Mouse (Mus musculus) left cerebral cortex, postnatal 10 days (tissue): Measurements from ENCODE around the gene Nsun2. TPM values are rescaled to one million over a fixed set of nuclear protein-coding genes. Genes with fewer than 3 reads are reported as not detected.
"Not testable (repeated sequence)": the region's sequence is repeated elsewhere in the genome, so short reads cannot be mapped to it uniquely, and the experiment has no call there.

Experiments used
- DNase-seq, 2 experiments: peaks; one replicate each; pipeline ENCODE4 v3.0.0; 2021 to 2022; ENCODE audit warnings: low spot score in 2 of 2, mixed read lengths in 1 of 2; ENCODE audit errors: extremely low spot score in 1 of 2
- intact Hi-C: fragments of 180-260 bp; cut with DNase I; formaldehyde crosslinking; loops from one replicate; pipeline ENCODE4 v1.15.1; 2025
- total RNA-seq, 2 experiments: library from RNA; stranded (reverse); gene quantifications; 2 replicates each; pipeline ENCODE4 v1.2.3; 2021

Gene Nsun2
- total RNA-seq, 2 experiments from 2014 or later, result 67.6 to 68.9 TPM

- intact Hi-C loops, result loop anchor here (5.0 kb wide), 1 partner anchor 59 kb away; no protein-coding TSS in a partner anchor
Measured at GRCm38 (mm10) chr13:69611398-69612174, 78.0 kb downstream of the Nsun2 start, which contains the start of gene Srd5a1. Gene Srd5a1 (minus strand): TSS chr13:69611442.

GRCm38 (mm10) chr13:69612175-69612544, 78.6 kb downstream of the Nsun2 start:
- peak in 1 of 2 experiments; percentile 26 for DNase-seq
- intact Hi-C loops, result loop anchor here (5.0 kb wide), 1 partner anchor 60 kb away; no protein-coding TSS in a partner anchor

More at GRCm38 (mm10) chr13:69611398-69612174, 78.0 kb downstream of the Nsun2 start, which contains the start of gene Srd5a1:
- DNase-seq, result peak; percentile 99 to 100

DNA sequence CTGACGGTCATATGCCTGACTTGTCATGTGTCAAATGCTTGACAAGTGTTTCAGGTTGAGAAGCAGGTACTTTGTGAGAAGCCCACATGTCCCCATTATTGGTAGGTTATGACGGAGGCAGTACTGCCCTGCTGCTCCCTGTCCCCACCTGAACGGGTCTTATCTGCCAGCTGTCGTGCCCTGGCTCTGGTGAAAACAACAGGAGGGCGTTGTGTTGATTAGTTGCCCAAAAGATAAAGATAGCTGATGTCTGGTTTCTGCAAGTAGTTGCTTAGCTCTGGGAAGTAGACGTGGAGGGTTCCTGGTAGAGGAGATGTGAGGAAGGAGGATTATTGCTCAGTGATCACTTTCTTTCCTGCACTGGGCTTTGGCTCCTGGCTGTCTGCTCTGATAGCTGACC, 83.2 kb downstream of the Nsun2 start:
- DNase-seq, result no peak
- intact Hi-C loops, result loop anchor here (5.0 kb wide), 1 partner anchor 109 kb away; no protein-coding TSS in a partner anchor

DNA sequence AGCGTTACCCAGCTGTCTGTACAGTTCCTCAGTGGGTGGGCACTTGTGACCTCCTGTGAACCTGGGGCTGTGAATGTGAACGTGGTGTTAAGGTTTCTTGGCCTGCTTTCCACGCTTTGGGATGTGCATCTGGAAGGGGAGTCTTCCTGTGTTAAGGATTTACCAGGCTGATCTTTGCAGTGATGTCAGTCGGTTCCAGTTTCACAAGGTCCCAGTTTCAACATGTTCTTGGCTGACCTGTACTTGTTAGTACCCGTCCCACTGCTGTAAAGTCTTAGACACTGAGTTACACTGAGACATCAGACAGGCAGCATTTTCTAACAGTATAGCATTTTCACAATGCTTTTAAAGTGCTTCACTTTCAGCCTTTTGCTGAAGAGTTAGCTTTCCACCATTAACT, 90.3 kb downstream of the Nsun2 start:
- no peak for DNase-seq
- intact Hi-C loops, result no loop called here

DNA sequence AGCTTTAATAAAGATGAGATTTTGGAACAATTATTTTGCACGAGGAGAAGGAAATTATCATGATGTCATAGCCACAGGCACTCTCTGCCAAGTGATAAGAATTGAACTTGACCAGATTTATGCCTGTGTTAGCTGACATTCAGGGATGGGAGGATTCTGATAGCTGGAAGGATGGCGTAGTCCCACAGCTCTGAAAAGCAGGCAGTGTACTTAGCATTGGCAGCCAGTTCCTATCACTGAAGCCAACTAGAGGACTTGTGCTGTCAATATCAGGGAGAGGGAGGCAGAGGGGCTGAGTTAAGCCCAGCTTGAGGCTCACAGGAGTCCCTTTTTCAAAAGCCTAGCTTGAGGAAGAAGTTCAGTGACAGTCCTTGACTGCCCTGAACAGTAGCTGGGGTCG, 91.0 kb downstream of the Nsun2 start:
- intact Hi-C loops, result no loop called here
- DNase-seq, result no peak

DNA sequence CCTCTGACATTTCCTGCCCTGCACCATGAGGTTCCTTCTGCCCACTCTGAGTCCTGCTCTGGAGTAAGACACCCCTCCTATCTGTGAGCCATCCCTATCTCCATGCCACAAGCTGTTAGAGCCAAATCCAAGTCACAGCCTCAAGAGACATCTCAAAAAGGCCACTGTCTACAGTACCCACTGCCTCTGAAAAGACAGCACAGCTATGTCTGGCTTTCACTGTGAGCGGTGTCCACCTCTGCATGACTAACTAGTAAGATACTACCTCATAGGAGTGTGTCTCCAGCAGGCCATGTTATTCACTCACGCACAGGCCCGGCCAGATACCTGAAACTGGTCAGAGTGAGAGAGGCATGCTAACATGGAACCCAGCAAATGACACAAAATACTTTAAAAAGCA, 94.4 kb downstream of the Nsun2 start:
- intact Hi-C loops, result no loop called here
- no peak for DNase-seq

DNA sequence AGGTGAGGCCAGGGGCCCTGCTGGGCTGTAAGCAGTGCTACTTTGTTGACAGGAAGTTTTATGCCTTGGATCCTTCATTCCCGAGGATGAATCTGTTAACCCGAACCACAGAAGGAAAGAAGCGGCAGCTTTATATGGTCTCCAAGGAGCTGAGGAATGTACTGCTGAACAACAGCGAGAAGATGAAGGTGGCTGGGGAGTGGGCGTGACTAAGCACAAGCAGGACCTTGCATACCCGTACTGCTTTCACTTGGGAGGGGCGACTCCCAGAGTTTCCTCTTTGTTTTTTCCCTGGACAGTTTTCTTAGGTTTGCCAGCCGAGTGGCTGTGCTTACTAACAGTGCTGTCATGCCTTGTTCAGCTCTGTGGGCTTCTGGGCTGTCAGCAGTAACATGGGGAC, 97.0 kb downstream of the Nsun2 start:
- intact Hi-C loops, result no loop called here
- DNase-seq, result no peak

GRCm38 (mm10) chr13:69631111-69631510, 97.6 kb downstream of the Nsun2 start:
- no peak for DNase-seq
- intact Hi-C loops, result no loop called here

GRCm38 (mm10) chr13:69631659-69632058, 98.1 kb downstream of the Nsun2 start:
- no peak for DNase-seq
- intact Hi-C loops, result no loop called here

DNA sequence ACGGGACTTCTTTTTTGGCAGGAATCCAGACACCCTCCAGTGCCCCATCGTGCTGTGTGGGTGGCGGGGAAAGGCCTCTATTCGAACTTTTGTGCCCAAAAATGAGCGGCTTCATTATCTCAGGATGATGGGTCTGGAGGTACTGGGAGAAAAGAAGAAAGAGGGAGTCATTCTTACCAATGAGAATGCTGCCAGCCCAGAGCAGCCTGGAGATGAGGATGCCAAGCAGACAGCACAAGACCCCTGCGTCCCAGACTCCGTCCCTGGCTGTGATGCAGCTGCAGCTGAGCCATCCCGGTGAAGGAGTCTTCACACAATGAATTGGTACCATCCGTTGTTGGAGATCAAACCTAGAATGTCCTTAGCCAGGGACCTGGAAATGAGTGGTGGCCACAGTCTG, 100.0 kb downstream of the Nsun2 start:
- intact Hi-C loops, result no loop called here
- no peak for DNase-seq

- intact Hi-C loops, result no loop called here
- DNase-seq, result no peak
Measured at GRCm38 (mm10) chr13:69633988-69634387, 100.4 kb downstream of the Nsun2 start.

- DNase-seq, intact Hi-C loops: not testable (repeated sequence)
Measured at GRCm38 (mm10) chr13:69635836-69636235, 102.3 kb downstream of the Nsun2 start.

GRCm38 (mm10) chr13:69636375-69636774, 102.8 kb downstream of the Nsun2 start:
- intact Hi-C loops, result no loop called here
- DNase-seq, result no peak

- intact Hi-C loops, result no loop called here
- no peak for DNase-seq
Measured at GRCm38 (mm10) chr13:69636816-69637215, 103.3 kb downstream of the Nsun2 start.

DNA sequence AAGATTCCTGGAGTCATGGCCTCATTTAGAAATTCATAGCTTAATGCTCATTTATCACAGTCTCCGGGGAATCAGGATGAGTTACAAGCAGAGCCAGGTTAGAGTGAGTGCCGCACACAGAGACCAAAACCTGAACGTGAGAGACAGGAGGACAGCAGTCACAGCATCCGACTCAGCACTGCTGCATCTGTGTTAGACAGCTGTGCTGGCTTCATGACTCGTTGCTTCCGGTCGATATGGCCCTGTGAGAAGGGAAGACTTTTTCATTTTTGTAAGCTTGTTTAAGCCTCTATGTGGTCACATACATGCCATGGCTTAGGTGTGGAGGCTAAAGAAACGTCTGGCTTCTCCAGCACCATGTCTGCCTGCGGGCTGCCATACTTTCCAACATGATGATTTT, 104.1 kb downstream of the Nsun2 start:
- DNase-seq, result peak in 1 of 2 experiments; percentile 3
- intact Hi-C loops, result no loop called here

DNA sequence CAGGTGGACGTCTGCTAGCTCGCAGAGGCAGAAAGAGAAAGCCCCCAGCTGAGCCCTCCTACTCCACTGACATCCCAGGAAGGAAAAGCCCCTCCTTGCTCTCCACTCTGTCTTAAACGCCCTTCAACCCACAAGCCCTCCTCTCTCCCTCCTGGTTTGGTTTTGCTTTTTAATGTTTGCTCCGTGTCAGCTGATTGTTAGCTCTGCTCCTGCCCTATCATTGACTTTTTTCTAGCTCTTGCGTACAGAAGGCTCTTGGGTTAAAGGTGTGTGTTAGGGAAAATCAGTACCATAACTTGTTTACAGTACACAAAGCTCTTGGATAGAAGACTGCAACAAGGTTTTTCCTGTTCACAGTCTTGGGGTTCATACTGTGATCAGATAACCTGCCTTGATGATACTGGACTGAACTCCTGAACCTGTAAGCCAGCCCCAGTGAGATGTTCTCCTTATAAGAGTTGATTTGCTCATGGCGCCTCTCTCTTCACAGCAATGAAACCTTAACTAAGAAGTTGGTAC, 104.6 kb downstream of the Nsun2 start:
- intact Hi-C loops, result no loop called here
- DNase-seq, result no peak

DNA sequence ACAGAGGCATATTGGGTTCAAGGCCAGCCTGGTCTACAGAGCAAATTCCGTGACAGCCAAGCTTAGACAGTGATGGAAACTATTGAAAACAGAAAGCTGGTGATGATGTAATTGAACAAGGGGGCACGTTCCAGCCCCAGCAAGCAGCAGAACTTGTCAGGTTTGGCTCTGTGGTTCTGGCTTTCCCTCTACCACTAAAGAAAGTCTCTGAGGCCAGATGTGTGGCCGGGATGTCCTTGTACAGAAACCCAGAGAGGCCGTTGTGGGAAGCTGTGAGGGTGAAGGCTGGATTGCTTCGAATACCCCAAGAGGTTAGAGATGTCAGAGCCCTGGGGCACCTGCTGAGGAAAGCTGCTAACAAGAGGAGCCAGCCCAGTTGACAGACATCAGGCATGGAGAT, 105.7 kb downstream of the Nsun2 start:
- intact Hi-C loops, result no loop called here

DNA sequence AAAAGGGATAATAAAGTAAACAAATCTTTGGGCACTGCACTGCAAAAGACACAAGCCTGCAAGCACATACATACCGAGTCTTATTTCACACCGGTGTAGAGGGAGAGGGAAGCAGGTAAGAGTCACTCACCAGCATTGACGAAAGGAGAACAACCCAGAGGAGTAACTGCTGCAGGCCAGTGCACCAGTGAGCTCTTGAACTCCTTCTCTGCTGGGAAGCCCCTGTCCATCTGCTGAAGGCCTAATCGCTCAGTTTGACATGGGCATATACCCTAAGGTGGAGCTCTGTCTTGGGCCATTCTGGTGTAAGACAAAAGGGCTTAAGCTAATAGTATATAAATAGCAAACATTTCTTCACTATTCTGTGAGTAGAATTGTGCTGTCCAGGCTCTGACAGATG, 106.6 kb downstream of the Nsun2 start:
- intact Hi-C loops, result no loop called here
- peak in 1 of 2 experiments; percentile 5 for DNase-seq

More for the DNA sequence above, 105.7 kb downstream of the Nsun2 start:
- DNase-seq, result peak in 1 of 2 experiments; percentile 5

GRCm38 (mm10) chr13:69640541-69640940, 107.0 kb downstream of the Nsun2 start:
- intact Hi-C loops, result no loop called here
- peak in 1 of 2 experiments; percentile 12 for DNase-seq

DNA sequence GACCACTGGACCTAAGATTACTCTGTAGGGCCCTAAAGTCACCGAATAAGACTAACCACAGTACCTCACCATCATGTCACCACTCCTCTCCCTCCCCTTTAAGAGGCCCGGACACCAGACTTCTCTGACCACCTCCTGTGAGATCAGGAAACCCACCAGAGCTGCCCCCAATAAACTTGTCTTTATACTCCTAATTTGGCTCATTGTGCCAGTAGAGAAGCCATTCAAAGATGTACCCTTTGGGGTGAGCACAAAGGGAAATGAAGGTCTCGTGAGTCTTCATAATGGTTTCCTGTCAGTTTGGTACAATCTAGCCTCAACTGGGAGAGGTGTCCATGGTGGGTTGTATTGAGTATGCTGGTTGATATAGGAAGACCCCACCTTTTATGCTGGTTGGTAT, 107.5 kb downstream of the Nsun2 start:
- peak in 1 of 2 experiments; percentile 2 for DNase-seq
- intact Hi-C loops, result no loop called here
